Mouse (Mus musculus) erythroblast, embryonic 14.5 days (primary cell): ENCODE results near the gene Masp2. TPM values are rescaled to one million over a fixed set of nuclear protein-coding genes. Genes with fewer than 3 reads are reported as not detected.

ENCODE experiments used
- H3K27me3 ChIP-seq: 2 replicates; pipeline ENCODE4 v1.6.1; 2012; ENCODE audit warnings: inconsistent platforms; ENCODE audit not compliant: control insufficient read depth
- H3K36me3 ChIP-seq: 2 replicates; pipeline ENCODE4 v1.6.1; 2012; ENCODE audit warnings: mild to moderate bottlenecking, inconsistent platforms; ENCODE audit not compliant: control insufficient read depth
- H3K4me1 ChIP-seq: 2 replicates; pipeline ENCODE4 v1.6.1; 2012; ENCODE audit warnings: inconsistent platforms; ENCODE audit not compliant: control insufficient read depth
- H3K4me3 ChIP-seq: replicated peaks from 2 replicates; pipeline ENCODE3; 2012; ENCODE audit warnings: moderate library complexity, mild to moderate bottlenecking, inconsistent platforms
- H3K9me3 ChIP-seq: 2 replicates; pipeline ENCODE4 v1.6.1; 2012; ENCODE audit warnings: low read length, inconsistent platforms, mixed read lengths; ENCODE audit not compliant: control insufficient read depth
- GATA1 ChIP-seq: IDR thresholded peaks from 2 replicates; pipeline ENCODE4 v1.6.1; 2012; ENCODE audit warnings: low read length, inconsistent platforms, mixed read lengths
- TAL1 ChIP-seq: IDR thresholded peaks from 3 replicates; pipeline ENCODE4 v1.6.1; 2012; ENCODE audit warnings: low read length, inconsistent platforms, mixed read lengths
- polyA plus RNA-seq: library from polyadenylated mRNA; stranded (reverse); fragments of >175 nt; gene quantifications from 2 replicates; pipeline ENCODE4 v1.2.3, GENCODE M21; 2012

Gene Masp2
- polyA plus RNA-seq, 1 experiment, result 0.12 TPM

DNA sequence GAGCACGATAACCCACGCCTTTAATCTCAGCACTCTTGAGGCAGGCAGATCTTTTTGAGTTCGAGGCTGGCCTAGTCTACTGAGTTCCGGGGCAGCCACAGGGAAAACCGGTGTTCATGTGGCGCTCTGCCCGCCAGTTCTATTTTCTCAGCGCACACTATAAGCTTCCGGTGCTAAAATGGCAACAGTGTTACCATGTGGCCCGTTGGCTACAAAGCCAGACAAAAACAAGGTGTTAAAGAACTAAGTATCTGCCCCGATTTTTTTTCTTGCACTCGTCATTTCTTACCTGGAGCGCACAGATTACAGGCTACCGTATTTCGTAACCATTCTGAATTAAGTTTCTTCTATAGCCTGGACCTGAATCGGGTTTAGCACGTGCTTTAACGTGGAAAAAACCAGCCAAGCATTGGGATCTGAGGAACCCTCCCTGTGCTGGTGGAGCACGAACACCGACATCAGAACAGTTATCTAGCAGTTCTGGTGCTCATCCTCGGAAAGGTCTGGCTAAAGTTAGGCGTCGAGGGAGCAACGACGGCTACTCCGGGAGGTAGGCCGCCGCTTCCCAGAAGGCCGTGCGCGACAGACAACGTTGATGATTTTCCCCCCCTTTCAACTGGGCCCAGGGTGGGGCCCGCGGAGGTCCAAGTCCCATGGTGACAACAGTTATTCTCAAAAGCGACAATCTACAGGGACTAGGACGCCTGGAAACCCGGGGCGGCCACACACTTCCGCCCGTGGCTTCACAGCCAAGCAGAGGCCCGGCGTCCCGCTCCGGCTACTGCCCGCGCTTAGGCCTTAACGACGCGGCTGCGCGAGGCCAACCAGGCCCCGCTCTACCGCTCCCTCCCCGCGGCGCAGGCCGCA is 23.6 kb downstream of the Masp2 start:
- peaks cover 46% of the 10 kb centered on the region for H3K36me3 ChIP-seq
- H3K4me1 ChIP-seq, result peaks cover 35% of the 10 kb centered on the region
- peak overlapping the region; percentile 100 for H3K4me3 ChIP-seq
- no peaks in the 10 kb centered on the region for H3K27me3 ChIP-seq
- no peaks in the 10 kb centered on the region for H3K9me3 ChIP-seq
- TF ChIP-seq GATA1 (no peak), TAL1 (no peak)

DNA sequence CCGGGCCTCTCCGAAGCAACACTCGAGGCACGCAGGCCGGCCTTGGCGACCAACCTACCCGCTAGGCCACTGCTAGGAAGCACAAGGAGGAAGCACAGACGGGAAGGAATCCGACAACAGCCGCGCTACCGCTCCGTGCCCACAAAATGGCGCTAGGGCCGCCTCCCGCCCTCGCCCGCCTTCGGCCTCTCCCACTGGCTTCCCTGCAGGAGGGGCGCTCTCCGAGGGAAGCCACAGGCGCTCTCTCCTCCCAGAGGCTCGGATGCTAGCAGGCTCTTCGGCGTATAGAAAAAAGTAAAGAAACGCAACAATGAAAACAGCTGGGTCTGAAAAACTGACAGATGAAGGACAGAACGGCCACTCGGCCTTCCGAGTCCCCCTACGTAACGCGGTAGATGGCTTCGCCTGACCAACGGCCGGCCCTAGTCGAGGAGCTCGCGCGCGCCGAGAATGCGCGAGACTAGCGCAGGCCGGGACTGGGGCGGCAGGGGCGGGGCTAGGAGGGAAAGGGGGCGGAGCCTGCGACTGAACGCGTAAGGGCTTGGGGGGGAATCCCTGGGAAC is 24.4 kb downstream of the Masp2 start, which contains the start of gene Tardbp:
Gene Tardbp (minus strand): TSS at position 397 of the 563 bp plus-strand sequence.
- Histone ChIP-seq H3K4me3 (peak within 1 kb of the TSS; percentile 100), H3K36me3 (peaks cover 39% of the 10 kb centered on the region), H3K27me3 (no peaks in the 10 kb centered on the region), H3K9me3 (no peaks in the 10 kb centered on the region), H3K4me1 (peaks cover 35% of the 10 kb centered on the region)
- no peak for TF ChIP-seq GATA1
- no peak for TF ChIP-seq TAL1

- peaks cover 33% of the 10 kb centered on the region for H3K36me3 ChIP-seq
- peaks cover 35% of the 10 kb centered on the region for H3K4me1 ChIP-seq
- H3K9me3 ChIP-seq, result no peaks in the 10 kb centered on the region
- H3K4me3 ChIP-seq, result peak overlapping the region; percentile 100
- H3K27me3 ChIP-seq, result no peaks in the 10 kb centered on the region
- TF ChIP-seq TAL1, result no peak
- no peak for TF ChIP-seq GATA1
Measured at GRCm38 (mm10) chr4:148627246-148627645, 24.9 kb downstream of the Masp2 start.

DNA sequence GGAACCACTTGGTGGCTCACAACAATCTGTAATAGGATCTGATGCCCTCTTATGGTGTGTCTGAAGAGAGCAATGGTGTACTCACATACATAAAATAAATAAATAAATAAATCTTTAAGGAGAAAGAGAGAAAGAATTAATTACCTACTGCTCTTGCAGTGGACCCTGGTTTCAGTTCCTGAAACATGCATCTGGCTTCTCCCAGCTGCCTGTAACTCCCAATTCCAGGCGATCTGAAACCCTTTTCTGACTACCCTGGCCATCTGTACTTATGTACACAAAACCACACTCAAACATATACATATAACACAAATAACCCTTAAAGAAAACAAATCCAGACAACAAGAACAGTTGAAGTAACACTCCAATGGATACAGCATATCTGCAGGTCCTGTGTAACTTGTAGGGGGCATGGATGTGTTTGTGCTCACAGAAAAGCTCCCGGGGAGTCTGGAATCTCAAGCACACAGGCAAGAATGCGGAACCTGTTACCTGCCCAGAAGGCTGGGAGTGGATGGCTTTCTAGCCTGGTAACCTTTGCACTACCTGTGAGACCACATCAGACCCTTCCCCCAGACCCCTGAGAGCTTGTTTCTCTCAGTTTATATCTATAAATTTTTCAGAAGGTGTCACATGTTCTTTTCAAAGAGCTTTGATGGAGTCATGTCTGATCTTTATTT is 29.8 kb downstream of the Masp2 start:
- Histone ChIP-seq H3K4me3 (no peak overlapping the region), H3K36me3 (no peaks in the 10 kb centered on the region), H3K4me1 (peaks cover 13% of the 10 kb centered on the region), H3K9me3 (no peaks in the 10 kb centered on the region), H3K27me3 (no peaks in the 10 kb centered on the region)
- TF ChIP-seq GATA1, result no peak
- TF ChIP-seq TAL1, result no peak

DNA sequence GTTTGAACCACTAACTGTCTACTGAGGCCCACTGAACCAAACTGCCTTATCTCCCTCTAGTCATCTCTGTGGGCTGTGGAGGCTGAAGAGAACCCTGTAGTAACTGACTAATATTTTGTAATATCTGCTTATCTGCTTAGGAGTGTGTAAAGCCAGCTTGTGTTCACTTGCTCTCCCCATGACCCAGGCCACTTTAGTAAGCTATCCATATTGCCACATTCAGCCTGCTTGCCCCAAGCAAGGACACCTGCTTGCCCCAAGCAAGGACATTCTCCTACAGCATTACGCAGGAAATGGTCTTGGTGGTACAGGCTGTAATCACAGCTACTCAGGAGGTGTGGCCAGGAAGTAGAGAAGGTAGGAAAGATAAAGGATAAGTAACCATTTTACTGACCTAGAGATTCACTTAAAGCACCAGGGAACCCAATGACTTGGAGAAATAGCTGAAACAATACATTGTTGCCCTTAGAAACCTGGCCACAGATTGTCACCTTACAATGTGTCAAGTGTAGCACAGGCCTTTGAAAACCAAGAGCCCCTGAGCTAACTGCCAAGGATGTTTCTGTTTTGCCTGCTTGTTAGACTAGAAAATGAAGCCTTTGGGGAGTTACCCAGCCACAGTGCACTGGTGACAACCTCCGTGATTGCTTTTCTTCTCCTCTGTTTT is 31.2 kb downstream of the Masp2 start:
- TF ChIP-seq TAL1, result no peak
- no peak for TF ChIP-seq GATA1
- H3K4me3 ChIP-seq, result no peak overlapping the region
- H3K36me3 ChIP-seq, result no peaks in the 10 kb centered on the region
- H3K9me3 ChIP-seq, result no peaks in the 10 kb centered on the region
- peaks cover 6% of the 10 kb centered on the region for H3K4me1 ChIP-seq
- H3K27me3 ChIP-seq, result no peaks in the 10 kb centered on the region

DNA sequence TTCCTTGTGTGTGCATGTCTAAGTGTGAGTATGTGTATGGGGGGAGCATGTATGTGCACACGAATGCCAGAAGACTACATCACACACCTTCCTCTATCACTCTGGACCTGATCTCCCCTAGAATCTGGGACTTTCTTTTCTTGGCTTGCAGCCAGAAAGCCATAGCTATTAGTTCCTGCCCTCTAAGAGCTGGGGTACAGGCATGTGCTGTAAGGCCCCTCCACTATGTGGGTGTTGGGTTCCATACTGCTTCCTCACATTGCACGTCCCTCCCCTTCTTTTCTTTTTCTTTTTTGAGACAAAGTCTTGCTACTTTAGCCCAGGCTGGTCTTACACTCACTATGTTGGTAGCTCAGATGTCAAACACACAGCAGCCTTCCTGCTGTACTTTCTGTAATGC is 33.0 kb downstream of the Masp2 start:
- no peaks in the 10 kb centered on the region for H3K9me3 ChIP-seq
- no peaks in the 10 kb centered on the region for H3K36me3 ChIP-seq

GRCm38 (mm10) chr4:148638302-148638701 is 35.9 kb downstream of the Masp2 start:
- H3K4me1 ChIP-seq, result peaks cover 5% of the 10 kb centered on the region
- H3K4me3 ChIP-seq, result no peak overlapping the region
- H3K36me3 ChIP-seq, result no peaks in the 10 kb centered on the region
- TF ChIP-seq GATA1, result no peak
- TF ChIP-seq TAL1, result no peak
- H3K27me3 ChIP-seq, result no peaks in the 10 kb centered on the region
- no peaks in the 10 kb centered on the region for H3K9me3 ChIP-seq

More for the DNA sequence above, 33.0 kb downstream of the Masp2 start:
- Histone ChIP-seq H3K4me3 (no peak overlapping the region), H3K4me1 (peaks cover 6% of the 10 kb centered on the region), H3K27me3 (no peaks in the 10 kb centered on the region)
- TF ChIP-seq GATA1 (no peak), TAL1 (no peak)

DNA sequence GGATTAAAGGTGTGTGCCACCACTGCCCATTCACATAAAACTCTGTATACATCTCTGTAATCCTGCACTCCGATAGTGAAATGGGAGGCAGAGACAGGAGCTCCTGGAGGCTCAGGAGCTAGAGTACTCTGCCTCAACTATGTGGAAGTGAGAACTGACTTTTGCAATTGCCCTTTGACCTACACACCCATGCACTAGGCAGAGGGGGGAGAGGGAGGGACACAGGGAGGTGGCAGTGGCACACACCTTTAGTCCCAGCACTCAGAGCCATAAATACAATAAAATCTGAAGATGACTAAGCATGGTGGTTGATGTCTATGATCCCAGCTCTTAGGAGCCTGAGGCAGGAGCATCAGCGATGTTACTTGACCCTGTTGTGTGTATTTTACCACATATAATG is 37.1 kb downstream of the Masp2 start:
- H3K9me3 ChIP-seq, result no peaks in the 10 kb centered on the region
- no peaks in the 10 kb centered on the region for H3K36me3 ChIP-seq
- peaks cover 10% of the 10 kb centered on the region for H3K4me1 ChIP-seq
- H3K4me3 ChIP-seq, result no peak overlapping the region
- TF ChIP-seq GATA1 (no peak), TAL1 (no peak)
- H3K27me3 ChIP-seq, result peaks cover 5% of the 10 kb centered on the region; the same call in 1 of the 2 replicates
